Mouse (Mus musculus): ENCODE results near the gene Sgsm1. TPM values are rescaled to one million over a fixed set of nuclear protein-coding genes. Genes with fewer than 3 reads are reported as not detected.

The Sgsm1 gene
- polyA plus RNA-seq, 1 experiment from 2014 or later: 8.5 TPM

DNA sequence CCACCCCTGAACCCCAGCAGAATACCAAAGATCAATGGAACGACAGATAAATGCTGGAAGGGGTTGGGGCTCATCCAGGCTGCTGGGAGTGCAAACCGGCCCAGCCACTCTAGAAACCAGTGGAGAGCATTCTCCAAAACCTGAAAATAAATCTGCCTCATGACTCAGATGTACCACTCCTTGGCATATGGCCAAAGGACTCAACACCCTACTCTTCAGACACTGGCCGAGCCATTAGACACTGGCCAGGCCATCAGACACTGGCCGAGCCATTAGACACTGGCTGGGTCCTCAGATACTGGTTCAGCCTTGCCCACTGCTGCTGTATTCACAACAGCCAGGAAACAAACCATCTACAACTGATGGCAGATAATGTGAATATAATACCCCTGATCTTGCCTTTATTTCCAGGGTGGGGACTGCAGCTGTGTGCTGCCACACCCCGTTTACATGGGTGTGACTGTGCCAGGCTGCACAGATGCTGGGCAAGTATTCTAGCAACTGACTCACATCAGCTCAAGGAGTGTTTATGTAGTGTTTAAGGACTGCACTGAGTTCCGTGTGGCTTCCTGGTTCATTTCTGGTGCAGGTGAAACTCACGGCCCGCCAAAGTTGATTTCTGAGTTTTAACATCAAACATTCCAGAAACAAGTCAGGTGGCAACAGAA is 61.2 kb downstream of the Sgsm1 start:
- H3K9me3 ChIP-seq (ENCODE audit: control insufficient read depth, low read length): no peaks in the 10 kb centered on the region
- H3K9ac ChIP-seq (ENCODE audit: low read depth, low read length): no peak overlapping the region
- no peak overlapping the region for H3K4me2 ChIP-seq (replicated peaks; ENCODE audit: low read depth, low read length)
- H3K36me3 ChIP-seq (ENCODE audit: control insufficient read depth, insufficient read depth, low read length): no peaks in the 10 kb centered on the region
- no peaks in the 10 kb centered on the region for H3K27me3 ChIP-seq (ENCODE audit: control insufficient read depth, insufficient read depth, low read length)
- WGBS: 87% methylated on average over 8 of the region's 8 CpGs
- H3K4me1 ChIP-seq (replicated peaks; ENCODE audit: control insufficient read depth, insufficient read depth, low read length): no peaks in the 10 kb centered on the region
- ATAC-seq (ENCODE audit: low FRiP score) (no peak), DNase-seq (ENCODE audit: low spot score) (no peak)
- H3K27ac ChIP-seq (ENCODE audit: low read depth, low read length): no peak overlapping the region
- no peak overlapping the region for H3K4me3 ChIP-seq (ENCODE audit: low read depth, low read length)

DNA sequence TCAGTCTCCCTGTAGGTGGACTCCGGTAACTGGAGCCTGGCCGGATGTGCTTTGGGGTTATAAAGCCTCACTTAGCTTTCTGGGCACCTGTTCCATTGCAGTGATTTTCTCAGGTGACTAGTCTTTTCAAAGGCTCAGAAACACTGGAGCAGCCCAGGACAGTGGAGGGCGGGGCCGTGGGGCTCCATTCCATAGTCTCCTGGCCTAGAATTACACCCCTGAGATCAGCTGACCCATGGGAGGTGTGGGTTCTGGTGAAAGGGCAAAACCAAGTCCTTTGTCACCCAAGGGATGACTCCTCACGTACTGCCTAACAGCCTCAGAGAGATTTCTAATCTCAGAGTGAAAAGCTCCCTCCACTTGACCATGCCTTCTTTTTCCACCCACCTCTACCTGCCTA is 80.4 kb downstream of the Sgsm1 start:
- WGBS: 77% methylated on average over 5 of the region's 5 CpGs
- Histone ChIP-seq H3K9me3 (ENCODE audit: control insufficient read depth, low read length) (no peaks in the 10 kb centered on the region), H3K36me3 (ENCODE audit: control insufficient read depth, insufficient read depth, low read length) (no peaks in the 10 kb centered on the region), H3K4me1 (replicated peaks; ENCODE audit: control insufficient read depth, insufficient read depth, low read length) (peaks cover 4% of the 10 kb centered on the region; the same call in 1 of the 2 replicates), H3K9ac (ENCODE audit: low read depth, low read length) (no peak overlapping the region), H3K4me2 (replicated peaks; ENCODE audit: low read depth, low read length) (no peak overlapping the region), H3K4me3 (ENCODE audit: low read depth, low read length) (no peak overlapping the region), H3K27me3 (ENCODE audit: control insufficient read depth, insufficient read depth, low read length) (no peaks in the 10 kb centered on the region), H3K27ac (ENCODE audit: low read depth, low read length) (no peak overlapping the region)
- DNase-seq (ENCODE audit: low spot score) (no peak), ATAC-seq (ENCODE audit: low FRiP score) (no peak)

DNA sequence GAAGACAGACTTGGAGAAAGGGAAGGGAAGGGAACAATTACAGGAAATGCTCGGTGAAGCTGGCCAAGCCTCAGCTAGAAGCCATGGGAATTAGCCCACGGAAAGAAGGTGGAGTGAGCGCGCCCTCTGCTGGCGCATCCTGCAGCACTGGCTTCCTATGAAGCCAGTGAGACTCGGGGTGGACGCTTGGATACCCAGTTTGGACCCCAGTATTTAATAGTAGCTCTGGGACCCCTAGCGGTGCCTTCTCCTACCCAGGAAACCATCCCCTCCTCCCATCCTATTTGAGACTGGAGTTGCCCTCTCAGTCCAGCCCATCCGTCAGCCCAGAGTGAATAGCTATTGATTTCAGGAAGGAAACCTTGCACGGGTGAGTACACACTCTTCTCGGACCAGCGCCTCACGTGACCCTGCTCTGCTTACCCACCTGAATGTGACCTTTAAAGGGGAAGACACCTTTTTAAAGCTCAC is 83.9 kb downstream of the Sgsm1 start, which contains the start of gene Tmem211:
Gene Tmem211 (plus strand): TSS at position 278 of the 471 bp plus-strand sequence.
- peaks cover 4% of the 10 kb centered on the region; the same call in 1 of the 2 replicates for H3K4me1 ChIP-seq (replicated peaks; ENCODE audit: control insufficient read depth, insufficient read depth, low read length)
- no peaks in the 10 kb centered on the region for H3K36me3 ChIP-seq (ENCODE audit: control insufficient read depth, insufficient read depth, low read length)
- no peak within 1 kb of the TSS for H3K9ac ChIP-seq (ENCODE audit: low read depth, low read length)
- H3K27ac ChIP-seq (ENCODE audit: low read depth, low read length): 0 out of 2 replicates have a peak within 1 kb of the TSS, but pooled peaks have one; percentile 27
- H3K4me3 ChIP-seq (ENCODE audit: low read depth, low read length): 0 out of 2 replicates have a peak within 1 kb of the TSS, but pooled peaks have one; percentile 8
- H3K27me3 ChIP-seq (ENCODE audit: control insufficient read depth, insufficient read depth, low read length): no peaks in the 10 kb centered on the region
- peak; percentile 95 for DNase-seq (ENCODE audit: low spot score)
- H3K9me3 ChIP-seq (ENCODE audit: control insufficient read depth, low read length): no peaks in the 10 kb centered on the region
- ATAC-seq (ENCODE audit: low FRiP score): peak; percentile 73
- WGBS: 1% methylated on average over 13 of the region's 13 CpGs
- peak within 1 kb of the TSS; percentile 12 for H3K4me2 ChIP-seq (replicated peaks; ENCODE audit: low read depth, low read length)

DNA sequence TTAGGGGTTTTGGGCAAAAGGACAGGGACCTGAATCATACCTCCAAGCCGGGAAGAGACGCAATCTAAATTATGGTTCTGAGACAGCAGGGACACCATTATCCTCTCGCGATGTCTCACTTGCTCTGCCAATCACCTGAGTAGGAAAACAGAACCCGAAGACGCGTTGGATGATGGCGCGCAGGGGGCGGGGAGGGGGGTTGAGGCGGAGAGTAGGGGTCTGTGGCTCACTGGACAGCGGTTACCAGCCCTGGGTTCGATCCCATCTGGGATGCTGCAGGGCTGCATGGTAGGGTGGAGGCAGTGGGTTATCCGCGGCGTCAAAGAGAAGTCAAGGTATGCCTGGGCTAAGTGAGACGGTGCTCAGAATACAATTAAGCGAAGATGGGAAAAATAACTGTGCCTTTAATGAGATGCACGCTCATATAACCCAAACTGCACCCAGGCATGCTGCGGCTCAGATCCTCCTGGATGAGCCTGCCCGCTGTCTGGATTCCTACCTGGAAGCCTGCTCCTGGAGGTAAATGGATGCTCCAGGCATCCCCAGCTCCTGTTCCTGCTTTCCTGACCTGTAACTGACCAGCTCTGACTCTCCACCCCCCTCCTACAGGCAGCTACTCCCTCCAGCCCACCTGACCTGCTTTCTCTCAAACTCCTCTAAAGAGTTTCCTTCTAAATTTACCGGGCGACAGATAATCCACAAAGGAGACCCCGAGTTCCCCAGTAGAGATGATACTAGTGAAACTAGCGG is 84.7 kb downstream of the Sgsm1 start:
- ATAC-seq (ENCODE audit: low FRiP score) (peak; percentile 65), DNase-seq (ENCODE audit: low spot score) (peak; percentile 49)
- H3K27ac ChIP-seq (ENCODE audit: low read depth, low read length): no peak overlapping the region
- H3K36me3 ChIP-seq (ENCODE audit: control insufficient read depth, insufficient read depth, low read length): no peaks in the 10 kb centered on the region
- no peak overlapping the region for H3K9ac ChIP-seq (ENCODE audit: low read depth, low read length)
- H3K27me3 ChIP-seq (ENCODE audit: control insufficient read depth, insufficient read depth, low read length): no peaks in the 10 kb centered on the region
- 14% methylated on average over 25 of the region's 25 CpGs for WGBS
- peaks cover 4% of the 10 kb centered on the region; the same call in 1 of the 2 replicates for H3K4me1 ChIP-seq (replicated peaks; ENCODE audit: control insufficient read depth, insufficient read depth, low read length)
- H3K9me3 ChIP-seq (ENCODE audit: control insufficient read depth, low read length): no peaks in the 10 kb centered on the region
- H3K4me2 ChIP-seq (replicated peaks; ENCODE audit: low read depth, low read length): peak overlapping the region; percentile 12
- H3K4me3 ChIP-seq (ENCODE audit: low read depth, low read length): no peak overlapping the region

DNA sequence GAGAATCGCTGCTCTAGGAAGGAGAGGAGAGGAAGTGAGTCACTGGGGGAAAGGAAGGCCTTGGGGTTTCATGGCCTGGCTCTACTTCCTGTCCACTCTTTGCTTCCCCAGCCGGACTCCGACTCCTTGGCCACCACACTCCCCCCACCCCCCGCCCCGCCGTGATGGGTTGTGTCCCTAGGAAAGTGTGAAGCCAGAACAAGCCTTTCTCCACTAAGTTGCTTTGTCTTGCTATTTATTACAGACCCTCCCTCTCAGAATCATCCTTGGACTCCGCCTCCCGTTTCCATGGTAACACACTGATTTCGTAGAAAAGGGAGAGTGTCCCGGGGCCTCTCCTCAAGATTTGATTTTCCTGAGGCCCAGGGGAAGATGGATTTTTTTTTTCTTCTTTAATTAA is 85.3 kb downstream of the Sgsm1 start:
- no peaks in the 10 kb centered on the region for H3K27me3 ChIP-seq (ENCODE audit: control insufficient read depth, insufficient read depth, low read length)
- H3K27ac ChIP-seq (ENCODE audit: low read depth, low read length): no peak overlapping the region
- peaks cover 4% of the 10 kb centered on the region; the same call in 1 of the 2 replicates for H3K4me1 ChIP-seq (replicated peaks; ENCODE audit: control insufficient read depth, insufficient read depth, low read length)
- WGBS: 9% methylated on average over 10 of the region's 10 CpGs
- no peaks in the 10 kb centered on the region for H3K9me3 ChIP-seq (ENCODE audit: control insufficient read depth, low read length)
- no peaks in the 10 kb centered on the region for H3K36me3 ChIP-seq (ENCODE audit: control insufficient read depth, insufficient read depth, low read length)
- H3K4me3 ChIP-seq (ENCODE audit: low read depth, low read length): no peak overlapping the region
- no peak overlapping the region for H3K9ac ChIP-seq (ENCODE audit: low read depth, low read length)
- DNase-seq (ENCODE audit: low spot score) (peak; percentile 74), ATAC-seq (ENCODE audit: low FRiP score) (no peak)
- 0 out of 2 replicates have a peak overlapping the region, but pooled peaks have one; percentile 4 for H3K4me2 ChIP-seq (replicated peaks; ENCODE audit: low read depth, low read length)

DNA sequence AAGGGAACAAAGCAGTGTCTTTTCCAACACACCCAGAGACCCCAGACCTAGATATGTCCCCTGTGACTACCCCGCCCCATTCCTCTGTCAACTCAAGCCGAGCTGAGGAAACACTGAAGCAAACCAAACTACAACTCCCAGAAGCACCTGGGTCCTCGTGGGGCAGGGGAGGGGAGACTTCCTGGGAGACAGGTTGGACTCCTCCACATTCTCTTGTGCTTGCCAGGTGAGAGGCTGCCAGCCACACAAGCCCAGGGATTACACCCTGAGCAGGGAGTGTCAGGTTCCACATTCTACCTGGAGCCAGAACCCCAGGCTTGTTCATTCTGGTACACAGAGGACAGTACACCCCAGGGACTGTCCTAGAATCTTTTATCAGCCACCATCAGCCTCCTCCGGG is 86.7 kb downstream of the Sgsm1 start:
- H3K4me3 ChIP-seq (ENCODE audit: low read depth, low read length): no peak overlapping the region
- H3K9ac ChIP-seq (ENCODE audit: low read depth, low read length): no peak overlapping the region
- no peaks in the 10 kb centered on the region for H3K9me3 ChIP-seq (ENCODE audit: control insufficient read depth, low read length)
- 57% methylated on average over 4 of the region's 4 CpGs for WGBS
- no peaks in the 10 kb centered on the region for H3K36me3 ChIP-seq (ENCODE audit: control insufficient read depth, insufficient read depth, low read length)
- no peaks in the 10 kb centered on the region for H3K27me3 ChIP-seq (ENCODE audit: control insufficient read depth, insufficient read depth, low read length)
- peaks cover 4% of the 10 kb centered on the region; the same call in 1 of the 2 replicates for H3K4me1 ChIP-seq (replicated peaks; ENCODE audit: control insufficient read depth, insufficient read depth, low read length)
- no peak overlapping the region for H3K4me2 ChIP-seq (replicated peaks; ENCODE audit: low read depth, low read length)
- ATAC-seq (ENCODE audit: low FRiP score): no peak
- no peak for DNase-seq (ENCODE audit: low spot score)
- no peak overlapping the region for H3K27ac ChIP-seq (ENCODE audit: low read depth, low read length)

DNA sequence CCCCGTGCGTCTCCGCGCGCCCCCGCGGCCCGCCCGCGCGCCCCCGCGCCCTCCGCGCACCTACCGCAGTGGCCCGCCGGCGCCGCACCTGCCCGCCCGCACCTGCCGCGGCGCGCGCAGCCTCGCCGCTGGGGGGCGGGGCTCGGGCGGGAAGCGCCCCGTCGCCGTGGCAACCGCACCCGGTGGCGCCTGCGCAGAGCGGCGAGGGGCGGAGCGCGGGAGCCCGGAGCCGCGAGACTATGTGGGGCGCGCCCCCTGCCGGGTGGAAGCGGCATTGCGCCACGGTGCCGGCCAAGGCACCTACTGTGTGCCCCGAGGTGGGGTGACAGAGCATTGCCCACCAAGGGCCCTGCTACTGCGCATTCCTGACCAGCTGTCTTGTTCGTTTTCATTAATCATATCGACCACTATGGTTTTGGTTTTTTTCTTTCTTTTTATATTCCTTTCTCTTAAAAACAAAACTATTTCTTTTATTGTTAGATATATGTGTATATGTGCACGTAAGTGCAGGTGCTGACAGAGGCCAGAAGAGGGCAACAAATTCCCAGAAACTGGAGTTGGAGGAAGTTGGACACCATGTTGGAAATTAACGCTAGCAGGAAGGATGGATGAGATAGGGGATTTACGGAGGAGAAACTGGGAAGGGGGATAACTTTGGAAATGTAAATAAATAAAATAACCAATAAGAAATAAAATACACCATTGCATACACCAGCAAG is 89.3 kb downstream of the Sgsm1 start, which contains the start of gene 2900026A02Rik:
Gene 2900026A02Rik (minus strand): TSS at position 90 of the 719 bp plus-strand sequence.
- WGBS: 9% methylated on average over 45 of the region's 62 CpGs
- peak; percentile 44; the same call in 1 of the 2 replicates for ATAC-seq (ENCODE audit: low FRiP score)
- H3K4me3 ChIP-seq (ENCODE audit: low read depth, low read length): peak within 1 kb of the TSS; percentile 56
- no peak within 1 kb of the TSS for H3K27ac ChIP-seq (ENCODE audit: low read depth, low read length)
- peak; percentile 87 for DNase-seq (ENCODE audit: low spot score)
- no peaks in the 10 kb centered on the region for H3K9me3 ChIP-seq (ENCODE audit: control insufficient read depth, low read length)
- peak within 1 kb of the TSS; percentile 52 for H3K9ac ChIP-seq (ENCODE audit: low read depth, low read length)
- H3K27me3 ChIP-seq (ENCODE audit: control insufficient read depth, insufficient read depth, low read length): no peaks in the 10 kb centered on the region
- H3K4me1 ChIP-seq (replicated peaks; ENCODE audit: control insufficient read depth, insufficient read depth, low read length): peaks cover 3% of the 10 kb centered on the region; the same call in 1 of the 2 replicates
- H3K4me2 ChIP-seq (replicated peaks; ENCODE audit: low read depth, low read length): peak within 1 kb of the TSS; percentile 97
- no peaks in the 10 kb centered on the region for H3K36me3 ChIP-seq (ENCODE audit: control insufficient read depth, insufficient read depth, low read length)

DNA sequence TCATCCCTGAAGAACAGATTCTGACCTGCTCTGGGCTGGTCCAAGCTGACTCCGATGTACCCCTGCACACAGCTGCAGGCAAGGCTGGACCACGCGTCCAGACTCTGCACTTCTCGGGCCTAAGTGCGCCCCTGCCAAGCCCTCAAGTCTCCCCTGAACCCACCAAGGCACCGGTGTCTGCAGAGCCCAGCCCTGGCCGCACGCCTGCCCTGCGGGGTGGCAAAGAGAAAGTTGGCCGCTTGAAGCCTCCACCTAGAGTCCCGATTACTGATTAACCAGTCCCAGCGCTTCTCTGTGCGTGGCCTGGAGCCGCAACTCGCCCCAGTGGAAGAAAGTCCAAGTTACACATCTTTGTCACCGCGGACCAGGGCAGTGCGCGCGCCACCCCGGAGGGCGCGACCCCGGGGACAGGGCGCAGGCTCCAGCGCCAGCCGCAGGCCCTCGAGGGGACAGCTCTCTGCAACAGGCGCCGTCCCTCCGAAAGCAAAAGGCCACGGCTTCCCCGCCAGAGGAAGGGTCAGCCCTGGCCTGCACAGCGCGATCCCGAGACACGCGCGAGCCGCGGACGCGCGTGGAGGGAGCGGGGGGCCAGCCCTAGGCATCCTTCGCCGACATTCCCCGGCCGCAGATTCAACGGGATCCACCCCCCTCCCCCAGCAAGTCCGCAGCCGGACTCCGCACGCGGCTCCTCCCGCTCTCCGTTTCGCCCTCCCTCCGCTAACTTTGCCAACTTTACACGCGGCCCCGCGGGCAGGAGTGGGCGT is 90.0 kb downstream of the Sgsm1 start:
- no peaks in the 10 kb centered on the region for H3K9me3 ChIP-seq (ENCODE audit: control insufficient read depth, low read length)

More for the DNA sequence above, 90.0 kb downstream of the Sgsm1 start:
- H3K36me3 ChIP-seq (ENCODE audit: control insufficient read depth, insufficient read depth, low read length): no peaks in the 10 kb centered on the region
- peak; percentile 48 for DNase-seq (ENCODE audit: low spot score)
- H3K27me3 ChIP-seq (ENCODE audit: control insufficient read depth, insufficient read depth, low read length): no peaks in the 10 kb centered on the region
- peak overlapping the region; percentile 97 for H3K4me2 ChIP-seq (replicated peaks; ENCODE audit: low read depth, low read length)
- peak overlapping the region; percentile 52 for H3K9ac ChIP-seq (ENCODE audit: low read depth, low read length)
- no peaks in the 10 kb centered on the region for H3K4me1 ChIP-seq (replicated peaks; ENCODE audit: control insufficient read depth, insufficient read depth, low read length)
- no peak overlapping the region for H3K27ac ChIP-seq (ENCODE audit: low read depth, low read length)
- 2% methylated on average over 48 of the region's 64 CpGs for WGBS
- peak; percentile 51; the same call in 1 of the 2 replicates for ATAC-seq (ENCODE audit: low FRiP score)
- peak overlapping the region; percentile 56 for H3K4me3 ChIP-seq (ENCODE audit: low read depth, low read length)

Measured in hindbrain, embryonic 11.5 days (tissue).